Mouse (Mus musculus): Measurements from ENCODE around the gene Irf4.

Gene Irf4

GRCm38 (mm10) chr13:30749021-30749556 lies at the start of gene Irf4:
TSS of gene Irf4 (plus strand) at chr13:30749226.
- in situ Hi-C loops (cut with MboI; ENCODE audit: low sequenced_read_pairs): no loop called here

- in situ Hi-C loops (cut with MboI; ENCODE audit: low sequenced_read_pairs): no loop called here
Measured at GRCm38 (mm10) chr13:30702695-30703094, 46.3 kb upstream of the Irf4 start.

GRCm38 (mm10) chr13:30704246-30705095 lies 44.6 kb upstream of the Irf4 start:
- in situ Hi-C loops (cut with MboI; ENCODE audit: low sequenced_read_pairs): no loop called here

- in situ Hi-C loops (cut with MboI; ENCODE audit: low sequenced_read_pairs): no loop called here
Measured at GRCm38 (mm10) chr13:30711066-30711465, 38.0 kb upstream of the Irf4 start.

GRCm38 (mm10) chr13:30711711-30712110 lies 37.3 kb upstream of the Irf4 start:
- in situ Hi-C loops (cut with MboI; ENCODE audit: low sequenced_read_pairs): no loop called here

- in situ Hi-C loops (cut with MboI; ENCODE audit: low sequenced_read_pairs): no loop called here
Measured at GRCm38 (mm10) chr13:30712280-30712679, 36.7 kb upstream of the Irf4 start.

GRCm38 (mm10) chr13:30713621-30714020 lies 35.4 kb upstream of the Irf4 start:
- in situ Hi-C loops (cut with MboI; ENCODE audit: low sequenced_read_pairs): no loop called here

GRCm38 (mm10) chr13:30714552-30714951 lies 34.5 kb upstream of the Irf4 start:
- in situ Hi-C loops (cut with MboI; ENCODE audit: low sequenced_read_pairs): no loop called here

GRCm38 (mm10) chr13:30715060-30715459 lies 34.0 kb upstream of the Irf4 start:
- in situ Hi-C loops (cut with MboI; ENCODE audit: low sequenced_read_pairs): no loop called here

- in situ Hi-C loops (cut with MboI; ENCODE audit: low sequenced_read_pairs): no loop called here
Measured at GRCm38 (mm10) chr13:30715573-30715972, 33.5 kb upstream of the Irf4 start.

- in situ Hi-C loops (cut with MboI; ENCODE audit: low sequenced_read_pairs): no loop called here
Measured at GRCm38 (mm10) chr13:30716611-30717010, 32.4 kb upstream of the Irf4 start.

GRCm38 (mm10) chr13:30722601-30723000 lies 26.4 kb upstream of the Irf4 start:
- in situ Hi-C loops (cut with MboI; ENCODE audit: low sequenced_read_pairs): no loop called here

- in situ Hi-C loops (cut with MboI; ENCODE audit: low sequenced_read_pairs): no loop called here
Measured at GRCm38 (mm10) chr13:30723258-30723657, 25.8 kb upstream of the Irf4 start.

- in situ Hi-C loops (cut with MboI; ENCODE audit: low sequenced_read_pairs): no loop called here
Measured at GRCm38 (mm10) chr13:30723858-30724257, 25.2 kb upstream of the Irf4 start.

GRCm38 (mm10) chr13:30724691-30725271 lies 24.2 kb upstream of the Irf4 start:
- in situ Hi-C loops (cut with MboI; ENCODE audit: low sequenced_read_pairs): no loop called here

- in situ Hi-C loops (cut with MboI; ENCODE audit: low sequenced_read_pairs): no loop called here
Measured at GRCm38 (mm10) chr13:30726879-30727278, 22.1 kb upstream of the Irf4 start.

- in situ Hi-C loops (cut with MboI; ENCODE audit: low sequenced_read_pairs): no loop called here
Measured at GRCm38 (mm10) chr13:30728155-30728554, 20.9 kb upstream of the Irf4 start.

- in situ Hi-C loops (cut with MboI; ENCODE audit: low sequenced_read_pairs): no loop called here
Measured at GRCm38 (mm10) chr13:30729245-30729644, 19.8 kb upstream of the Irf4 start.

- in situ Hi-C loops (cut with MboI; ENCODE audit: low sequenced_read_pairs): no loop called here
Measured at GRCm38 (mm10) chr13:30730104-30730793, 18.8 kb upstream of the Irf4 start.

GRCm38 (mm10) chr13:30732709-30733445 lies 16.1 kb upstream of the Irf4 start:
- in situ Hi-C loops (cut with MboI; ENCODE audit: low sequenced_read_pairs): no loop called here

GRCm38 (mm10) chr13:30736721-30737120 lies 12.3 kb upstream of the Irf4 start:
- in situ Hi-C loops (cut with MboI; ENCODE audit: low sequenced_read_pairs): no loop called here
